Mouse (Mus musculus) neural tube, embryonic 15.5 days (tissue): ENCODE measurements around the gene Xxylt1. TPM values are rescaled to one million over a fixed set of nuclear protein-coding genes. Genes with fewer than 3 reads are reported as not detected.

Experiments
- ATAC-seq: fragments of 200-750 bp; cut with Nextera tagmentation; 2 replicates; pipeline ENCODE4 v1.8.0; 2017; ENCODE audit warnings: mild to moderate bottlenecking, moderate TSS enrichment, moderate library complexity; ENCODE audit not compliant: low FRiP score
- H3K27ac ChIP-seq: fragments of 300-500 bp; sonication (generic); replicated peaks from 2 replicates; pipeline ENCODE4 v1.5.1; 2015; ENCODE audit warnings: mild to moderate bottlenecking, inconsistent platforms
- H3K27me3 ChIP-seq: fragments of 300-500 bp; sonication (generic); replicated peaks from 2 replicates; pipeline ENCODE4 v1.6.1; 2015; ENCODE audit warnings: inconsistent platforms
- H3K36me3 ChIP-seq: fragments of 300-500 bp; sonication (generic); 2 replicates; pipeline ENCODE4 v1.6.1; 2015; ENCODE audit warnings: inconsistent platforms
- H3K4me1 ChIP-seq: fragments of 300-500 bp; sonication (generic); 2 replicates; pipeline ENCODE4 v1.6.1; 2015; ENCODE audit warnings: inconsistent platforms
- H3K4me2 ChIP-seq: fragments of 300-500 bp; sonication (generic); 2 replicates; pipeline ENCODE4 v1.6.1; 2015; ENCODE audit warnings: inconsistent platforms, mild to moderate bottlenecking, moderate library complexity
- H3K4me3 ChIP-seq: fragments of 300-500 bp; sonication (generic); replicated peaks from 2 replicates; pipeline ENCODE4 v1.5.1; 2015; ENCODE audit warnings: mild to moderate bottlenecking, inconsistent platforms
- H3K9ac ChIP-seq: fragments of 300-500 bp; sonication (generic); replicated peaks from 2 replicates; pipeline ENCODE4 v1.6.1; 2015; ENCODE audit warnings: mild to moderate bottlenecking, inconsistent platforms
- H3K9me3 ChIP-seq: fragments of 300-500 bp; sonication (generic); replicated peaks from 2 replicates; pipeline ENCODE4 v1.6.1; 2016; ENCODE audit warnings: inconsistent platforms
- WGBS: fragments of 180-500 bp; shearing (Covaris S2); methylation state at CpG from one replicate; pipeline ENCODE4 v1.1.7; 2015; ENCODE audit warnings: mixed read lengths; 5-methylcytosine and 5-hydroxymethylcytosine counted together
- polyA plus RNA-seq: library from polyadenylated mRNA; unstranded; fragments of >200 nt; fragmentation: Nextera tagmentation; extraction: Ambion mirVana; gene quantifications from 2 replicates; pipeline ENCODE4 v1.2.1, GENCODE M21; 2015

The Xxylt1 gene
- polyA plus RNA-seq, 1 experiment from 2014 or later = 16.3 TPM

DNA sequence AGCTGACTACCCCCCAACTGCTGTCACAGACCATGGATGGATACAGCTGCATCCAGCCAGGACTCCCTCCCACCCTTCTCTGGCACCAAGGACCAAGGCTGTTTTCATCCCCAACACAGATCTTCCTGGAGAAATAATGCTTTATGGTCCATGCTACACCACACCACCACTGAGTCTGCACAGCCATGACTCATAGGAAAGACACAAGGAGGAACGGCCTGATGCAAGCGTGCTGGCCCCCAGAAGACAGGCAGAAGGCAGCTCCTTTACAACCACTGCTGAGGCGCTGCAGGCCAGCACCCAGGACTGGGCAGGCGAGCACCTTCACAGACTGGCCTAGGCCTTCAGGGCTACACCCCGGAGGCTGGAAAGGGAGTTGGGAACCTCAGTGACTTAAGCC is 97.1 kb downstream of the Xxylt1 start:
- Histone ChIP-seq H3K27ac (no peak overlapping the region), H3K4me1 (peaks cover 28% of the 10 kb centered on the region), H3K9me3 (no peaks in the 10 kb centered on the region), H3K36me3 (no peaks in the 10 kb centered on the region), H3K9ac (no peak overlapping the region), H3K27me3 (no peaks in the 10 kb centered on the region), H3K4me2 (no peak overlapping the region), H3K4me3 (no peak overlapping the region)
- no peak for ATAC-seq
- WGBS = 88% methylated on average over 5 of the region's 5 CpGs

DNA sequence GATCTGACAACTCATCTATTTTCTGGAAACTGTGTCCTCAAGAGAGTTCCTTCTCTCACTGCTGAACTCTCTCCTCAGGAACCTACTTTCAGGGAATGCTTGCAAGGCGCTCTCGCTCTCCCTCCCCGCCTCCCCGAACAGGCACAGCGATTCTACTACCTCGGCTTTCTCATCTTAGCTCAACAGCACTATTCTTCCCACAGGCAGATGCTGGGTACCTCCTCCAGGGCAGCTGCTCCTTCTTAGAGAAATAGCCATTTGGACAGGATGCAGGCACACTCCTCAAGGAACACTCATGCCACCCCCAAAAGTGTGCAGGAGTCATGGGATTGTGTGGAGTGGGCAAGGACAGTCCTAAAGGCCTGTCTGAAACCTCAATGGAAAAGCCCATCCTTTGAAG is 97.5 kb downstream of the Xxylt1 start:
- ATAC-seq = no peak
- Histone ChIP-seq H3K27ac (peak overlapping the region; percentile 28; the same call in 1 of the 2 replicates), H3K4me3 (no peak overlapping the region), H3K4me1 (peaks cover 28% of the 10 kb centered on the region), H3K9ac (no peak overlapping the region), H3K36me3 (no peaks in the 10 kb centered on the region), H3K9me3 (no peaks in the 10 kb centered on the region), H3K4me2 (no peak overlapping the region), H3K27me3 (no peaks in the 10 kb centered on the region)
- 74% methylated on average over 6 of the region's 6 CpGs for WGBS

DNA sequence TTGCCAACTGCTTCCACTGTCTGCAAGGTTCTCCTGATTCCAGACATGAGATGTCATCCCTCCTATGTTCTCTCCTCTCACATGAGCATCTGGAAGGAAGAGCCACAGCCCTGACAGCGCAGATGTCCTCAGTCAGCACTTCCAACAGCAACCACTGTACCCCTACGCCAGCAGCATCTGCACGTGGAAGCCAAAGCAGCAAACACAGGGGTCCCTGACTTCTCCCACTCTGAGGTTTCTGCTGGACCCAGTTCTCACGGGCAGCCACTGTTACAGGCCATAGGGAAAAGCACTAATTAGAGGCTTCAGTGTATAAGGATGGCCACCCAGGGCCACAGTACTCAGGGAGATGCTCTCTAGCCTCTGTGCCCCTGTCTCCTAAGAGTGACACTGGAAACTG is 98.0 kb downstream of the Xxylt1 start:
- Histone ChIP-seq H3K36me3 (no peaks in the 10 kb centered on the region), H3K4me3 (no peak overlapping the region), H3K4me2 (no peak overlapping the region), H3K9me3 (no peaks in the 10 kb centered on the region), H3K4me1 (peaks cover 28% of the 10 kb centered on the region), H3K27ac (peak overlapping the region; percentile 28; the same call in 1 of the 2 replicates), H3K27me3 (no peaks in the 10 kb centered on the region), H3K9ac (no peak overlapping the region)
- 57% methylated on average over 4 of the region's 4 CpGs for WGBS
- ATAC-seq = no peak

- Histone ChIP-seq H3K36me3 (no peaks in the 10 kb centered on the region), H3K4me3 (no peak overlapping the region), H3K4me1 (peaks cover 38% of the 10 kb centered on the region), H3K27me3 (no peaks in the 10 kb centered on the region), H3K4me2 (no peak overlapping the region), H3K27ac (no peak overlapping the region), H3K9me3 (no peaks in the 10 kb centered on the region), H3K9ac (no peak overlapping the region)
- ATAC-seq = no peak
- WGBS = 90% methylated on average over 10 of the region's 10 CpGs
These were observed 99.9 kb downstream of the Xxylt1 start for GRCm38 (mm10) chr16:30981345-30981744.

DNA sequence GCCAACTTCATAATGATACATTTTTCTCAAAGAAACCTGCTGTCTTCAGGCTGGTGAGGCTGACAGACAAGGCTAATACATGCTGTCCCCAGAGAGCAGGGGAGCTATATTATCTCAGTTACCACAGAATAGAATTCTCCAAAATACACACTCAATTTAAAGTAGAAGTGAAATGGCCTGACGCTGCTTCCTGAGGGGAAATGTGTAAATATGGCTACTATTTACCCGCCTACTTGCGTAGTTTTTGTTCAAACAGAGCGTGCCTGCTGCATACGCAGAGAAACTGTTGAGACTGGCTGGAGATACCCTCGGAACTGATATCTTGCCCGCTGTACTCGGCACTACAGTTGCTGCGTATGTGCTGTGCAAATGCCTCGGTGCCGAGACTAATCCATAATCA is 101.3 kb downstream of the Xxylt1 start:
- Histone ChIP-seq H3K4me3 (no peak overlapping the region), H3K4me1 (peaks cover 32% of the 10 kb centered on the region), H3K9ac (no peak overlapping the region), H3K9me3 (no peaks in the 10 kb centered on the region), H3K4me2 (no peak overlapping the region), H3K27me3 (no peaks in the 10 kb centered on the region), H3K36me3 (no peaks in the 10 kb centered on the region), H3K27ac (no peak overlapping the region)
- no peak for ATAC-seq
- 91% methylated on average over 11 of the region's 11 CpGs for WGBS

GRCm38 (mm10) chr16:30977728-30978127 is 103.5 kb downstream of the Xxylt1 start:
- 49% methylated on average over 6 of the region's 6 CpGs for WGBS
- H3K4me3 ChIP-seq = no peak overlapping the region
- no peak overlapping the region for H3K4me2 ChIP-seq
- no peak for ATAC-seq
- peaks cover 26% of the 10 kb centered on the region for H3K4me1 ChIP-seq
- H3K36me3 ChIP-seq = no peaks in the 10 kb centered on the region
- H3K9ac ChIP-seq = no peak overlapping the region
- H3K9me3 ChIP-seq = no peaks in the 10 kb centered on the region
- H3K27me3 ChIP-seq = no peaks in the 10 kb centered on the region
- H3K27ac ChIP-seq = no peak overlapping the region

DNA sequence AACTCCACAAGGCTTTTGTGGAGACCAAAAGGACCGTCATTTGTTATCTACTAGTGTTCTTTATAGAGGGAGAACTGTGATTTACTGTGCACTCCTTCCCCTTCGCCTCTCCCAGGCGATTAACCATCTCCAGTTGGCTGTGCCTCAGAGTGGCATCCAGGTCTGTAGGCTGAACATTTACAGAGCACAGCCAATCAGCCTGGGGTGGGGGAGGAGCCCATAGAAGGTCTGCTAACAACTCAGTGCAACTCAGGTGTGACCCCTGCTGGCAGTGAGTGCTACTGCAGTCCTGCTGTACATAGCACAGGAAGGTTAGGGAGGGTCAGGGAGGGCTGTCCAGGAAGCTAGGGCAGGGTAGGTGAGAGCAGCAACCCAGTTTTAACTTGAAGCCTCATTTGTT is 104.0 kb downstream of the Xxylt1 start:
- Histone ChIP-seq H3K4me3 (no peak overlapping the region), H3K4me2 (0 out of 2 replicates have a peak overlapping the region, but pooled peaks have one; percentile 2), H3K36me3 (no peaks in the 10 kb centered on the region), H3K27me3 (no peaks in the 10 kb centered on the region), H3K9me3 (no peaks in the 10 kb centered on the region), H3K9ac (no peak overlapping the region), H3K27ac (no peak overlapping the region), H3K4me1 (peaks cover 32% of the 10 kb centered on the region)
- 0% methylated on average over 3 of the region's 3 CpGs for WGBS
- ATAC-seq = peak; percentile 91

GRCm38 (mm10) chr16:30974549-30974948 is 106.7 kb downstream of the Xxylt1 start:
- Histone ChIP-seq H3K27me3 (no peaks in the 10 kb centered on the region), H3K36me3 (no peaks in the 10 kb centered on the region), H3K9me3 (no peaks in the 10 kb centered on the region), H3K4me1 (peaks cover 38% of the 10 kb centered on the region), H3K4me2 (no peak overlapping the region), H3K4me3 (no peak overlapping the region), H3K27ac (no peak overlapping the region), H3K9ac (no peak overlapping the region)
- 86% methylated on average over 12 of the region's 12 CpGs for WGBS
- no peak for ATAC-seq

DNA sequence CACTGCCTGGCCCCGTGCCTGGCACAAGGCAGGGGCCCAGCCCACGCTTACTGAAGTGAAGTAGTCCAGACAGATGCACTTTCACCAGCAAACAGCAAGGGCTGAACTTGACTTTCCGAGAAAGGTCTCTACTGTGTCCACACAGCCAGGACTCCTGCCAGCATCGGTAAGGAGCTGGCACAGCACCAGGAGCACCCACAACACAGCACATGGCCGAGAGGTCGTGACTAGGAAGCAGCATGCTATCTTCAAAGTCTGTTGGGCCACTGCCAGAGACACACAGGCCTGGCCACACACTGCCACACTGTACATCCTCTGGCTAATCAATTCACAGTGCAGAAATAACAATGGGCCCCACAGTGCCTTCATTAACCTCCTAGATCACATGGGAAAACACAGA is 107.8 kb downstream of the Xxylt1 start:
- H3K36me3 ChIP-seq = no peaks in the 10 kb centered on the region
- no peaks in the 10 kb centered on the region for H3K9me3 ChIP-seq
- no peak overlapping the region for H3K4me3 ChIP-seq
- H3K27me3 ChIP-seq = no peaks in the 10 kb centered on the region
- 43% methylated on average over 6 of the region's 6 CpGs for whole genome bisulfite sequencing
- H3K27ac ChIP-seq = no peak overlapping the region
- H3K4me1 ChIP-seq = peaks cover 44% of the 10 kb centered on the region
- ATAC-seq = no peak
- H3K4me2 ChIP-seq = no peak overlapping the region
- H3K9ac ChIP-seq = no peak overlapping the region

DNA sequence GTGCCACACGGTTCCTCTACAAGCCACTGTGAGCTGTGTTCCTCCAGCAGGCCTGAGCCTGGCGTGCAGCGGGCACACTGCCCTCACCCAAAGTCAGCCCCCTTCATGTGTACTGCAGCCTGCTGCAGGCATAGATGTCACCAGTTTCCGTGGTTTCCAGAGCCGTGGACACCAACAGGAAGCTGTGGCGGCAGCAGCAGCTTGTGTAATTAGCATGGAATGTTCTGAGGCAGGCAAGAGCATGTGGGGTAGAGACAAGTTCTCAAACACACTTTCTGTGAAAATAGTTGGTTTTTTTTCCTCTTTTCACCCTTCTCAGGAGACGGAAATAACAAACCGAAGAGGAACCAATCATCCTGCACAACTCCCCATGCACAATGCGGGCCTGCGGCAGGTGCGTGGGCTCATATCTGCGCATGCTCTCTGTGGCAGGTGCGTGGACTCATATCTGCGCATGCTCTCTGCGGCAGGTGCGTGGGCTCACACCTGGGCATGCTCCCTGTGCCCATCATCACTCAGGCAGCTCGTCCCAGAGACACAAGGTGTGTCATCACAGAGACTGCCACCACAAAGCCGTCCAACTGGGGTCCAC is 109.2 kb downstream of the Xxylt1 start:
- Histone ChIP-seq H3K9me3 (no peaks in the 10 kb centered on the region), H3K4me1 (peaks cover 33% of the 10 kb centered on the region), H3K4me2 (no peak overlapping the region), H3K27ac (no peak overlapping the region), H3K36me3 (no peaks in the 10 kb centered on the region), H3K27me3 (no peaks in the 10 kb centered on the region), H3K4me3 (no peak overlapping the region), H3K9ac (no peak overlapping the region)
- ATAC-seq = no peak
- 82% methylated on average over 18 of the region's 18 CpGs for whole genome bisulfite sequencing

DNA sequence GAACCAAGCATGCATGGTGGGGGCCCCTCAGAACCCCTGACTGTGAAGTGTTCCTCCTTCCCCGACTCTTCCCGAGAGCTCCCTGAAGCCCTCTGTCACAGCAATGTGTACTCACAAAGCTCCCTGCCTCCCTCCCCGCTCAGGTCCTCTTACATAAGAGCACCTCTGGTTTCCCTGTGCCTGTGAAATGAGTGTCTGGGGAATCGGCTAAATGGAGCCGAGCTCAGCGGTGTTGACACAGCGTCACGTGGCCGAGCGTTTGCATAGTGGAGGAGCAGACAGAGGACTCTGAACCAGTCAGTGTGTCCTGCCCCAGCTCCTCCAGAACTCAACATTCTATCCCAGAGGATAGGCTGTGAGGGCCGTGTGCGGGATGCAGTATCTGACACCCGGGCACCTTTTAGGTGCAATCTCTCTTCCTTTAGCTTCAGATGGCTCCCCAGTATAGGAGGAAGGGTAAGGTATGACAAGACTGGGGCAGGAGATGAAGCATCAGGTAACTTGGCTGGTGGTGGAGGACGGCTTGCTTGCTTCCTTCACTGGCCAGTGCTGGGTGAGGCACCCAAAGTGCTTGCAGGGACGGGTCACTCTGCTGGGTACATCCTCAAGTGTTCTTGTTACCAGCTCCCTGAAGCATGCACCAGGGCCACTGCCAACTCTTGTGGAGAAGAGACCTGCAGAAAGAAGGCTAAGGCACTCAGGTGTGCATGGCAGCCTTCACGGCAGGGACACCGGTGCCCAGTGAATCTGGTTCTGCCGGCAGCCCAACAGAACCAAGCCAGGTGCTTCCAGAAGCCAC is 111.8 kb downstream of the Xxylt1 start:
- peaks cover 27% of the 10 kb centered on the region for H3K4me1 ChIP-seq
- no peaks in the 10 kb centered on the region for H3K9me3 ChIP-seq
- no peak overlapping the region for H3K27ac ChIP-seq
- WGBS = 54% methylated on average over 18 of the region's 18 CpGs
- no peaks in the 10 kb centered on the region for H3K36me3 ChIP-seq
- H3K9ac ChIP-seq = no peak overlapping the region
- no peak overlapping the region for H3K4me2 ChIP-seq
- no peaks in the 10 kb centered on the region for H3K27me3 ChIP-seq
- H3K4me3 ChIP-seq = no peak overlapping the region
- ATAC-seq = no peak; the same call in 1 of the 2 replicates

GRCm38 (mm10) chr16:30968402-30969151 is 112.7 kb downstream of the Xxylt1 start:
- WGBS = 88% methylated on average over 7 of the region's 7 CpGs
- no peak overlapping the region for H3K9ac ChIP-seq
- H3K27ac ChIP-seq = no peak overlapping the region
- no peak overlapping the region for H3K4me3 ChIP-seq
- no peaks in the 10 kb centered on the region for H3K9me3 ChIP-seq
- no peak overlapping the region for H3K4me2 ChIP-seq
- ATAC-seq = no peak
- H3K36me3 ChIP-seq = no peaks in the 10 kb centered on the region
- peaks cover 26% of the 10 kb centered on the region for H3K4me1 ChIP-seq
- no peaks in the 10 kb centered on the region for H3K27me3 ChIP-seq
